Mouse (Mus musculus): ENCODE data around the gene Srebf1.

Srebf1 gene

DNA sequence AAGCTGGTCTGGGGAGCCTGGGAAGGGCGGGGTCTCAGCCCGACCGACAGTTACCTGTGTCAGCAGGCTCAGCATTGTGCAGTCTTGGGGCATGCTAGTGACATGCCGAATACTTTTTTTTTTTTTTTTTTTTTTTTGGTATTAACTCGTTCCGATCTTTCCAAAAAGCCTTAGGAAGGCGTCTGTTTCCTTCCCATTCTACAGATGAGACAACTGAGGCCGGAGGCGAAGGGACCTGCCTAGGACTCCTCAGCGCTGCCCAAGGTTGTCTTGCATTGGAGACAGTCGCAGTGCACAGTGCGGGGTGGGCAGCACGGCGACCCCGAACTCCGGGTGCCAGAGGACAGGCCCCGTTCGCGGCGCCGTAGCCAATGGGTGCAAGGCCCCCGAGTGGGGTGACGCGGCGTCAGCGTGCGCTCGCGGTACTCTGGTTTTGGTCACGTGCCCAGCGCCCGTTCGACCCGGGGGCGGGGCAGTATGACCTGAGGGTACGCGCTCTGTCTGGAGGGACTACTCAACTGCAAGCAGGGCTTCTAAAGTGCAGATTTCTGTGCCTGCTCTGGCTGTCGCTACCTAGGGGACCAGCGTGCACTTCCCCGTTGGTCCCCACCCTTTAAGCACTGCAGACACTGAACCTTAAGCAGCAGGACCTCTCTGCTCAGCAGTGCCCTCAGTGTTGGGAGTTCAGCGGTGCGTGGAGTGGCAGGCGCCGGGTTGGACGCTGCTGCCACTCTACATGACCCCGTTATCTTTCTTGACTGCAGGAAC, at the start of gene Srebf1:
Gene Srebf1, minus strand, starts transcription at position 113 of the 768 bp plus-strand sequence.
- peak; percentile 83 for DNase-seq (ENCODE audit: low spot score)

DNA sequence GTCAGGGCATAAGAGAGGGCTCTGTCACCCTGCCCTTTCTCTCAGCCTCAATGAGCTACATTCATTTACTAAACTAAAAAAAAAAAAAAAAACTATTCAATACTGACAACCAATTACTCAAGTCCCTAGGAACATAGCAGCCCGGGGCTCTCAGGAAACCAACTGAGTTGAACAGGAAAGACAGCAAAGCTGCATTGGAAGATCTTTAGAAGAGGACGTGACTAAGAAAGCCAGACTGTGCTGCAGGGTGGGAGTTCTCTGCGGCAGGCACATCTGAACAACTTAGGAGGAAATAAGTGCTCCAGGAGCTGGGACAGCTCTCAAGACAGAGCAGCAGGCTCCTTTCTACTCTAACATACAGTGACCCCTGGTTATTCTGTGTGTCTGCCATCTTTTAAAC, 46.2 kb upstream of the Srebf1 start:
- no peak for DNase-seq (ENCODE audit: low spot score)

DNA sequence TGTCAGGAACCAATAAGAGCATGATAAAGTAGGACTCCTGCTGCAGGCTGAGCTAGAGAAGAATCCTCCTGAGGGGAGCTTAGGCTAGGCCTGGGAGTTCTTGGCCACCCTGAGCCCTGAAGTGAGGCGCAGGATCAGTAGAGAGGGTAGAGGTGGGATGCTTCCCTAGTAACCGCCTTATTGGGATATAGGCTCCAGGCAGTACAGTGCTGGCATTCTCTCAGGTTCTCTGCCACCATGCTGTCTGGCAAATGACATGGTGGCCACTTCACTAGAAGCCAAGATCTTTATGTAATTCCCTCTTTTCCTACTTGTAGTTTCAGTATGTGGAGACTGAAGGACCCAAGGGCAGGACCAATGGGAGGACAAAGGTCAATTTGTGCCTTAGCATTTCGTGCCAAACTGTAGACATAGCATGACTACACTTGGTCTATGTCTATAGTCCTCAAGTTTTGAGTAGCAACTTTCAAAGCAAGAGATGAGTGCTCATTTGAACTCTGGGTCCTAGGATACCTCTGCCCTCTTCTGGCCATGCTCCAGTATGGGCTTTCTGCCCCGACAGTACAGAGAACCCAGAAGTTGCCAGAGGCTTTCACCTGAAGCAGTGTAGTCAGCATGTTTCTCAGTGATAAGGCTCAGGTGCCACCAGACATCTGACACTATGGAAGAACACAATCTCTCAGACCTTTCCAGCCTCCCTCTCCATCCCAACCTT, 43.0 kb upstream of the Srebf1 start:
- DNase-seq (ENCODE audit: low spot score), result no peak

DNA sequence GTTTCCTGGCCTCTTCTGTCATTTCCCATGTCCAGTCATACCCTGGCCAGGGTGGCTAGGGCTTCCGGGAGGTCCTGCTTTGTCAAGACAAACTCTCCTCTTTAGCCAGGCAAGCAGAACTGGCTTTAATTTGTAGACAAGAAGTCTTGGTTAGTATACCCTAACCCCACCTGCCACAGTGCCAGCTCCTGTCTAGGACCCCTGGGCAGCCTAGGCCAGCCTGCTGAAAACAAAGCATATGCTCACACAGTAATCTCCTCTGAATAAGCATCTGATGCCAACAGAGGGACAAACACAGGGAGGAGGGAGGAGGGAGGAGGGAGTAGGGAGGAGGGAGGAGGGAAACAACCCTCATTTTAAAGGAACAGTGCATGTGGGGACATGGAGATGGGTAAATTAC, 42.3 kb upstream of the Srebf1 start:
- DNase-seq (ENCODE audit: low spot score), result no peak

DNA sequence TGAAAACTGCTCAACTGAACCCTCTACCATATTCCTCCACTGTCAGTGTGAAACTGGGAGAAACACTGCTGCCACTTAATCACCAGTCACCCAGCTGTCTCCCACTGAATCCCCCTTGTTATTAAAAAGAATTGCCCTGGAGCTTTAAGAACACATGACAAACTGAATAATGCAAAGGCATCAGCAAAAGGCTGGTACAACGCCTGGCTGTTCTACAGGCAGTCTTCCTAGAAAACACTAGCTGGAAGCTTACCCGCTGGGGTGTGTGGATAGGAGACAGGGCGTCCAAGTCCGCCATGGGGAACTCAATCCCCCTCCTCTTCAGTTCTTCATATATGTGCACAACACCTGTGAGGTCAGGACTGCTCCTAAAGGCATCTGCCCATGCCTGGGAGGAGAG, 40.0 kb upstream of the Srebf1 start:
- DNase-seq (ENCODE audit: low spot score), result no peak

DNA sequence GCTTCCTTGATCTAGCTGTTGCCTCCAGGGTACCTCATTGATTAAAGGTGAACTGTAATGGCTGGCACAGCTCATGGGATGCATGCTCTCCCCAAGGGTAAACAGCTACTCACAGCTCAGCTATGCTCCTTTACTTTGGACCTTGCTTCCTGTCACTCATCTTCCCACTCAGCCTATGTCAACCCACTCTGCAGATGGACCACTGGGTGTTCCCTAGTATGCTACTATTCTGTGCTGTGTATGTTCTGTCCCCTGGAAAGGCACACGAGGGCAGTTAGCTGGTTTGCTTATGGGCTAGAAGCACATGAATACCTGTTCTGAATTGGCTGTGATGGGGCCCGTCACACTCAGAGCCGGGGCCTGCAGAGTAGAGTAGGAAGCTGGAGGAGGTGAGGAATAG, 38.4 kb upstream of the Srebf1 start:
- DNase-seq (ENCODE audit: low spot score), result no peak

DNA sequence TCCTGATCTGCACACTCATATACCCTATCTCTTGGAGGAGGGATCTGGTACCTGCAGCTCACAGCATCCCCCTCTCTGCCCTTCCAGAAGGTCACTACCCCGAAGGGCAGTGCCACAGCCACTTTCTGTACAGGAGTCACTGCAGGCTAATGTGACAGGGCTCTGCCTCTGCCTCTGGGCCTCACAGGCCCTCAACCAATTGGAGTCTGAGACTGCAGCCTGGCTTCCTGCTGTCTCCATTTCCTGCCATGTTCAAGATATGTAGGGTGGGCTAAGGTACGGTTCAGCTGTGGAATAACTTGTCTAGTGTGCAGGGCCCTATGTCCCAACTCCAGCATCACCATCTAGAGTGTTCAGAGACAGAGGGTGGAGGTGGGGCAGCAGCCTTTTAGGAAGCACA, 35.3 kb upstream of the Srebf1 start:
- no peak for DNase-seq (ENCODE audit: low spot score)

DNA sequence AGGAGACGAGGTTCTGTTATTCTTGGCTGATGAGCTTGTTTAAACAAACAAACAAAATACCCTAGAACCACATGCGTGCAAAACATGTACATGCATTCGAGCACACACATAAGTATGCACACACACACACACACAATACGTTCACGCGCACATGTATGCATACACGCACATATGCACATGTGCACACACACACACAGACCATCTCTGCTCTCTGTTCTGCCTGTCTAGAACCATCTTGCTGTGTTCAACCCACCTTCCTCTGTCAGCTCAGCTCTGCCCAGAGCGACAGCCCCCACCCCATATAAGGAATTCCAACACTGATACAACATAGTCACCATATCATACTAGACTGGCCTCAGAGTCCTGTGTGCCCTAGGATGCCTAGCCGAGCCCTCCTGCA, 34.3 kb upstream of the Srebf1 start:
- DNase-seq (ENCODE audit: low spot score), result no peak

DNA sequence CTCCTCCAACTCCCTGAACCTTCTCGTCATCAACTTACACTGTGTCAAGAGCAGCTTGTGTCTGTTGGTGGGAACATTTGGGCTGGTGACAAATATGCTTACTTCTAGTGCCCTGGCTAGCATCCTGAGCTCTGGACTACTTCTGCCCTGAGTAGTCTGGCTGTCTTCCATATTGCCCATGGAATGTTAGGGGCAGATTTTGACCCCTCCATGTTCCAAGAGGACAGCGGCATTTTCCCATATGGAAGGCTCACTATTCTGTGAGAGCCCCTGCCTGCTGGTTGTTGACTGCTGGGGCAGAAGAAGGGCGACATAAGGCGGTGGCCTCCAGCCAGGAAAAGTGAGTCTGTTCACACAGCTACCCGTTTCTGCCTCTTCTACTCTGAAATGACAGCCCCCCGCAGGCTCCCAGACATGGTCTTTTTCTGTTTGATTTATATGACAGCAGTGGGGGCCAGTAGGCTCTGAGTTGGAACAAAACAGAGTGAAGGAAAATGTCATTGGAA, 33.8 kb upstream of the Srebf1 start:
- DNase-seq (ENCODE audit: low spot score), result no peak

DNA sequence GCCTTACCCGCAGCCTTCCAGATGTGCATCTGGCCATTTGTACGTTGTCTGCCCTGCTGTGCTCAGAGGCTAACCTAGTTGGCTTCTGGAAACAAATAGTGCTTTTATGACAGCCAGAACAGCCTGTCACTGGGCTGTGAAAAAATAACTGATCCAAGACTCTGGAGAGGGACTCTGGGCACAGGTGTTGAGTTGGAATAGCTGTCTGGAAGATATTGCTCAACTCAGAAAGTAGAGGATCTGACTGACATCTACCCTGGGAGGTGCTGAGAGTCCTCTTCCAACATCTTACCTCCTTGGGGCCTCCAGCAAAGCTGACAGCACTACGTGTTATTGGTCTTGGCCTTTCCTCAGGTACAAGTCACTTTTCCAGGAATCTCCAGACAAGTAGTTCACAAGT, 33.3 kb upstream of the Srebf1 start:
- DNase-seq (ENCODE audit: low spot score), result no peak

DNA sequence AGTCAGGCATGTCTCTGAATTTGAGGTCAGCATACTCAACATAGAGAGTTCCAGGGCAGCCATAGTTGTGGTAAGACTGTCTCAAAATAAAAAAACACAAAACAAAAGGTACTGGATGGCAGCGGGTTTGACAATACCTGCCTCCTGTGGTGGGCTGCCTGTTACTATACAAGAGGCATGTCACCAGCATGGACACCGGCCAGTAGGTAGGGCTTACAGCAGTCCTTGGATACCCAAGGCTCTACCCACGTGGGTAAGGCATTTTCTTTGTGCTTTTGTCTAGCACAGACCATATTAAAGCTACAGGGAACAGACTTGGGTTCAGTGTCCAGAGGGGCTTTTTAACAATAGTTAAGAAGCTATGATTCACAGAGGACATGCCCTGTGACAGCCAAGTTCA, 32.8 kb upstream of the Srebf1 start:
- DNase-seq (ENCODE audit: low spot score), result no peak

DNA sequence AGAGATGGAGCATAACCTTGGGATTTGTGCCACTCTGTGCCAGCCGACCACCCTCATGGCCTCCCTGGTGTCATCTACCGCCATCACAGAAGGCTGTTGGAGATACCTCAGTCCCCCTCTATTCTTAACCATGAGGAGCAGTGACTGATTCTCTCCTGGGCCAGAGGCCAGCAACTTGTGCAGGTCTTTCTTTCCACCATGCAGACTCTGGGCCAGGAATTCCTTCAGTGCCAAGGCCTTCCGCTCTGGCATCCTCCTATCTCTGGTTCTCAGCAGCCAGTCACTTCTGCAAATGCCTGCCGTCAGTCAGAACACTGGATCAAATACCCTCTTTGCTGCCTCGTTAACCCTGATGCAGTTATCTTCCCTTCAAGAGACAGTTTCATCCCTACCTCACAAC, 31.9 kb upstream of the Srebf1 start:
- DNase-seq (ENCODE audit: low spot score), result no peak

DNA sequence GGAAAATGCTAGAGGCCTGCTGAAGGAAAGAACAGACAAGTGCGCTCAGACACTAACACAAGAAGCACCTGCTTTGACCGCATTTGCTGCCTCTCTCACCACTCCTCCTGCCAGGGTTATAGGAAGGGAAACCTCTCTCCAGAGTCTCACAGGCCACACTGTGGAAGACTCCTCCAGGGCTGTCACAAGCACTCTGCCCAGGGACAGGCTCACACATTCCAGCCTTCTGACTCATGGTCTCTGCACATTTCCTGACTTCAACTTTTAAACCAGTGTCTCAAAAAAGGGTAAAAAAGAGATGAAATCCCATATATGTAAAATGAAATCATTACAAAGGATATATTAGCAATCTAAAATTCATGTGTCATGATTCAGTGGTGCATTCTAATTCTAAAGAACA, 31.2 kb upstream of the Srebf1 start:
- DNase-seq (ENCODE audit: low spot score), result no peak

DNA sequence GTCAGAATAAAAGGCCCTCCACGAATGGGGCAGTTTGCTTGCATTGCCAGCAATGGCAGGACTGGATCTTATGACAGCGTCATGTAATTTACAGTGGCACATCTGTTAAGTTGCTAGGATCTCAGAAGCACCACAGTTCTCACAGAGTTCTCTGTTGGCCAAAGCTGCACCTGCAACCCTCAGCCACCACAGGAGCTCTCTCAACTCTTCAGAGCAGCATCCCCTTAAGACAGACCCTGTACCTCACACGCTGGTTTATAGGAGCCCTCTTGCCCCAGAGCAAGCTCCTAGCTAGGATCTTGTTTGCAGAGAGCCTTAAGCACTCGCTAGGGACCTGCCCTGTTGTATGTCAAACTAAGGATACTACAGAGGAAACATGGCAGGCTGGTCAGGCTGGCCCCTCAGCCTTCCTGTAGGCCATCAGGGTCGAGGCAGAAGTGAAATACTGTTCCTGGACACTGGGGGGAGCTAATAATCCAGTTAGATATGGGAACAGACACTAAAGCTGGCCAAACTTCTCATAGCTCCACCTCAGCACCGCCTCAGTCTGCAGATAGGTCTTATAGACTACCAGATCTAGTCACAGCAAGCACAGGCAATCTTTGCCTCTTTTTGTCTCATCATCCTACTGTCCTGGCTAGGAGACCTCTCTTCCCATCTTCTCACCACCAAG, 28.7 kb upstream of the Srebf1 start:
- DNase-seq (ENCODE audit: low spot score), result no peak

DNA sequence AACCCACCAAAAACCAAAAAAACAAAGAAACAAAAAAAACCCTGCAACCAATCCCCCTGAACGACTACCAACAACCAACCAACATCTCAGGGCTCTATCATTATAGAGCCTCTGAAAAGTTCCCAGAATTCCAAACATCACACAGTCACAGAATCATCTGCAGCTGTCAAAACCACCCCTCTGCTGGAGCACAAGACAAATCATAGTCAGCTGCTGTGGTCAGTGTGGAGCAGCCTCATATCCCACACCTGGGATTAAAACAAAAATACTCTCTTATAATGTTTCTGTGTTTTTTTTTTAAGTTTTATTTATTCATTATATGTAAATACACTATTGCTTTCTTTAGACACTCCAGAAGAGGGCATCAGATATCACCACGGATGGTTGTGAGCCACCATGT, 27.5 kb upstream of the Srebf1 start:
- DNase-seq (ENCODE audit: low spot score), result no peak

DNA sequence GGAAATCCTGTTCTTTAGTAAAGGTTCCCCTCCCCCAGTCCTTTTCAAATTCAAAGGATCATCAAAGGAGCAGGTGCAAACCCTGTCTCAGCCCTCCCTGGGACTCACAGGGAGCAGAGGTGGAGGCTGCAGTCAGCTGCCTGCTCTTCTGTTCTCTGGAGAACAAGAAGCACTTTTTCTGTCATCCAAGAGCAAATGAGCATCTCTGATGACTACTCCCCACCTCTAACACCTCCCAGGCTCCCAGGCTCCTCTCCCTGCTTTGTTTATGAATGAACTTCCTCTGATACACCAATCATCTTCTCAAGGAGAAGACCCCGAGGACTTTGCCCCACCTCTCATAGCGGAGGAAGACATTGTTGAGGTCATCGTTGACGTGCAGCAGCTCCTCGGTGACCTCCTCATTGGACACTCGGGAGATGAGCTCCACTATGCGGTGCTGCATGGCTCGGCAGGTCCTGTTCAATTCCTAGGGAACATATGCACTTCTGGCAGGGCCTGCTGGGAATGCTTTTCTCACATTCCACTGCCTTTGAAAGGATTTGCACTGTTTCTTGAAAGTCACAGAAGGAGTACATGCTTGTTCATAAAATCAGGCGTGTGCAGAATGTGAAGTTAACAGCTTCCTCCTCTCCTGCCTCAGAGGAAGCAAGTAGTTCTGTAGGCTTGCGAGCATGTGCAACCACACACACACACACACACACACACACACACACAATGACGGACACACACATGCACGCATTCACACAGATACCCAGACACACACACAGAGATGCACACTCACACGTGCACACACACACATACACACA, 26.4 kb upstream of the Srebf1 start:
- no peak for DNase-seq (ENCODE audit: low spot score)

DNA sequence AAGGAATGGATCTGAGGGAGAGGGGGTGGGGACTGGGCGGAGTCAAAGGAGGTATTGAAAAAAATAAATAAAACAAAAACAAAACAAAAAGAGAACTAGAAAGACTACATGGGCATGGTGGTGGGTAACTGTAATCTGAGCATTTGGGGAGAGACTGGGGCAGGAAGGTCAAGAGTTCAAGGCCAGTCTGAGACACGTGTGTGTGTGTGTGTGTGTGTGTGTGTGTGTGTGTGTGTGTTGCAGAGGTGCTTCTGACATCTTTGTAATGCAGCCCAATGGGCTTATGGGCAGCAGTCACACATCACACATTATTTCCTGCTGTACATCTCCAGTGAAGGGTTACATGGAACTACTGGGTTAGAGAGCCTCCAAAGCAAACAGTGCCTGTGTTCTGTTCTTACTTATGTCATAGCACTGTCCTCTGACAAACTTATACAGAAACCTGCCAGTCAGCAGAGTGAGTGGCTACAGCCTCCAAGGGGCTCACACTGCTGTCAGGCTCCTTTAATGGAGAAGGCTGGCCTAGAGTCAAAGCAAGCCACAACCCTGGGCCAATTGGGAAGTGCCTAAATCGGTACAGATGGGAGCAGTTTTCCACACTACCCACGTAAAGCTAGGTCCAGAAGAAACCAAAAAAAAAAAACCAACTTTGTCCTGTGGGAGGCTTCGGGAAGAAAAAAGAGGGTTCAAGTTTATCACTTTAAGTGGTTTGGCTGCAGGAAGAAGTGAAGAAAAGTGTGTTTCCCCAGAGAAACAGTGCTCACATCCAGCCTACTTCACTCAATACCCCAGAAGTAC, 25.6 kb upstream of the Srebf1 start:
- DNase-seq (ENCODE audit: low spot score), result no peak

DNA sequence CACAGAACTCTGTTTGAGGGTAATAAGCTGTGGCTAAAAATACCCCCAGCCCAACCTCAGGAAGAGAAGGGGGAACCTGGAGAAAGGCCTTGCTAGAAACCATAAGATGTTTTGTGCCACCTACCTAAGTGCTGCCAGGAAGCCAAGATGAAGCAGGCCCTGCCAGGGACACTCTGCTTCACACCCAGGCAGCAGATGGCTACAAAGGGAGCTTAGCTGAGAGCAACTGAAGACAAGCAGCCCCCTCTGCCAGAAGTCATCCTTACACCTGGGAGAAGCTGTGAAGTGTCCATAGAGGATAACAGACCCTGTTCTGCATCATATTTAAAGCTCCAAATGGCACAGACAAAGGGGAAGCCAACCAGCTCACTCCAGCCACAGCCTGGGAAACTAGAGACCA, 23.7 kb upstream of the Srebf1 start:
- no peak for DNase-seq (ENCODE audit: low spot score)

DNA sequence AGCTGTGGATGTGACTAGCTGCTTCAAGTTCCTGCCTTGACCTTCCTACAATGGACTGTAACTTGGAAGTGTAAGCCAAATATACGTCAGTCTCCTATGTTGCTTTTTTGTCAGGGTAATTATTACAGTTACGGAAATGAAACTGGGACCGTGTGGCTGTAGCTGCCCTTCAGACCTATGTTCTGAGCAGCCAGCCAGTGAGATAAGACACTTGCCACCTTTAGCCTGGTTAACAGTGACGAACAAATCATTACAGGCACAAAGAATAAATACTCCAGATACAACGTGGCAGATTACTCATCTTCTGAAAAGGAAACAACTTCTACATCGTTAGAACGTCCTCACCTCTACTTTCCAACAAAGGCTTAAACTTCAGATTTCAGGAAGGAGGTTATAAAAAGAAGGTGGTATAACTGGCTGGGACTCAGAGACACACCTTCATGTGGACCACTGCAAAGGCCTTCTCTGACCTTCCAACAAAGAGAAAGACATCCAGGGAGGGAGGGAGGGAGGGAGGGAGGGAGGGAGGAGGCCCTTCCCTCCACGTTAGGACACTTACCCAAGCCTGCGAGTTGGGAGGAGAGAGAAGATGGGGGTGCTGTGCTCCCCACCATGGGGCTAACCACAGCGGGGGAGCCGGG, 22.2 kb upstream of the Srebf1 start:
- no peak for DNase-seq (ENCODE audit: low spot score)

DNA sequence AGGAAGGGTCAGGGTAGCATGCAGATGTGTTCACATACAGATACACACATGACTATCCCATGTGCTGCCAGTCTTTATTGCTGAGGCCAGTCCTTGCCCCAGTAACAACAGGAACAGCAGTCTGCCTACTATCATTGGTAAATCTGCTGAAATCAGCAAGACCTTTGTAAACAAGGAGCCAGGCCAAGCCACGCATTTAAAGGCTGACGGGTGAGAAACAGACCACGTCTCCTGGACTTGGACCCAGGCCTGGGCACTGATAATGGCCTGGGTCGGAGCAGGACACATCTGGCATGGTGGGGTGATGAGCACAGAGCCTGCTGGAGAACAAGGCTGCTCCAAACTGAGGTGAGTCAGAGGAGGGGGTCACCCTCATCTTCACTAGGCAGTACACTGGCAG, 18.1 kb upstream of the Srebf1 start:
- DNase-seq (ENCODE audit: low spot score), result no peak

DNA sequence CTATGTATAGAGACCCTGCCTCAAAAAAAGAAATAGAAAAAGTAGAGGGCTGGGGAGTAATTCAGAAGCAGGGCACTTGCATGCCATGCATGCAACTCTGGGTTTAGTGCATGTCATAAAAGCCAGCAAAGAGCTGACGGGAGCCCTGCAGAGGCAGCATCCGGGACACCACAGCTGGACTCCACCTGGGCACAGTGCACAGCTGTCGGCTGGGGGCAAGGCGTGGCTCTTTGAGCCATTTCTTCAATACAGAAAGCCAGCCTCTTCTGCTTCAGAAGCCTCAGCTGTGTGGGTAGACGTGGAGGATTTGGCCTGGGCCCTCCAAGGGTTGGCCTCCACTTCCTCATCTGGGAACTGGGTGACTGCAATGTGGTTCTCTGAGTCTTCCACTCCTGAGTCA, 13.0 kb upstream of the Srebf1 start:
- no peak for DNase-seq (ENCODE audit: low spot score)

Data from testis, postnatal 14 days (tissue).